Mouse (Mus musculus): ENCODE data around the gene Hist1h2bg. TPM values are rescaled to one million over a fixed set of nuclear protein-coding genes. Genes with fewer than 3 reads are reported as not detected.

Gene Hist1h2bg
- polyA plus RNA-seq, 1 experiment: 523 TPM

GRCm38 (mm10) chr13:23620733-23621531 lies 49.7 kb downstream of the Hist1h2bg start, which contains the start of gene Hist1h2be:
Gene Hist1h2be (minus strand): TSS chr13:23621124.
- TF ChIP-seq CTCF (IDR thresholded peaks at IDR 0.05; ENCODE audit: borderline replicate concordance, control insufficient read depth, extremely low read depth, insufficient read depth, low read length, poor library complexity) (no peak), POLR2A (IDR thresholded peaks at IDR 0.05; ENCODE audit: control insufficient read depth, extremely low read depth, insufficient read depth, low read length, poor library complexity) (no peak)
- under 1% methylated on average over 27 of the region's 27 CpGs for WGBS
- H3K36me3 ChIP-seq (ENCODE audit: control insufficient read depth, insufficient read depth, low read length): no peaks in the 10 kb centered on the region
- H3K4me1 ChIP-seq (replicated peaks; ENCODE audit: control insufficient read depth, insufficient read depth, low read length): peaks cover 2% of the 10 kb centered on the region; the same call in 1 of the 2 replicates
- no peaks in the 10 kb centered on the region for H3K27me3 ChIP-seq (ENCODE audit: control insufficient read depth, insufficient read depth, low read length)
- H3K4me3 ChIP-seq (ENCODE audit: control insufficient read depth, insufficient read depth, low read length): peak within 1 kb of the TSS; percentile 67
- H3K27ac ChIP-seq (ENCODE audit: control insufficient read depth, insufficient read depth, low read length): peak within 1 kb of the TSS; percentile 99
- DNase-seq: peak; percentile 61

Other genes with a start within 250 kb of the Hist1h2bg start
- gene Zfp322a, start 202.2 kb upstream of the Hist1h2bg start, polyA plus RNA-seq (2012; rRNA removed): 2.4 and 3.7 TPM in 2 replicates
- 4.2 and 4.5 TPM in 2 replicates for gene Abt1, start 147.5 kb upstream of the Hist1h2bg start, polyA plus RNA-seq (2012; rRNA removed)
- 0.05 and 0.15 TPM in 2 replicates for gene Btn1a1, start 105.5 kb upstream of the Hist1h2bg start, polyA plus RNA-seq (2012; rRNA removed)
- gene Btn2a2, start 82.5 kb upstream of the Hist1h2bg start, polyA plus RNA-seq (2012; rRNA removed): 0.23 and 0.27 TPM in 2 replicates
- gene Hist1h4h, start 40.3 kb upstream of the Hist1h2bg start, polyA plus RNA-seq (2012; rRNA removed): 150 and 182 TPM in 2 replicates
- gene Hist1h2af, start 37.5 kb upstream of the Hist1h2bg start, polyA plus RNA-seq (2012; rRNA removed): 4,070 and 5,945 TPM in 2 replicates
- 496 and 661 TPM in 2 replicates for gene Hist1h3g, start 36.0 kb upstream of the Hist1h2bg start, polyA plus RNA-seq (2012; rRNA removed)
- 37.8 and 51.2 TPM in 2 replicates for gene Hist1h2bh, start 28.0 kb upstream of the Hist1h2bg start, polyA plus RNA-seq (2012; rRNA removed)
- 72.3 and 87.8 TPM in 2 replicates for gene Hist1h3f, start 27.3 kb upstream of the Hist1h2bg start, polyA plus RNA-seq (2012; rRNA removed)
- 208 and 221 TPM in 2 replicates for gene Hist1h4f, start 19.7 kb upstream of the Hist1h2bg start, polyA plus RNA-seq (2012; rRNA removed)
- 1.9 and 2.9 TPM in 2 replicates for gene Hist1h1d, start 18.1 kb upstream of the Hist1h2bg start, polyA plus RNA-seq (2012; rRNA removed)
- gene Hist1h3e, start 9.0 kb upstream of the Hist1h2bg start, polyA plus RNA-seq (2012; rRNA removed): 245 and 339 TPM in 2 replicates
- 174 and 210 TPM in 2 replicates for gene Hist1h2ae, start 176 bp upstream of the Hist1h2bg start, polyA plus RNA-seq (2012; rRNA removed)
- 277 and 362 TPM in 2 replicates for gene Hist1h2bf, start 2.8 kb downstream of the Hist1h2bg start, polyA plus RNA-seq (2012; rRNA removed)
- 76.8 and 109 TPM in 2 replicates for gene Hist1h2ad, start 3.0 kb downstream of the Hist1h2bg start, polyA plus RNA-seq (2012; rRNA removed)
- 161 and 207 TPM in 2 replicates for gene Hist1h3d, start 4.4 kb downstream of the Hist1h2bg start, polyA plus RNA-seq (2012; rRNA removed)
- gene Hist1h4d, start 10.2 kb downstream of the Hist1h2bg start, polyA plus RNA-seq (2012; rRNA removed): 115 and 120 TPM in 2 replicates
- 14.4 and 19.9 TPM in 2 replicates for gene Hist1h2be, start 49.7 kb downstream of the Hist1h2bg start, polyA plus RNA-seq (2012; rRNA removed)
- 9.4 and 18.5 TPM in 2 replicates for gene Hist1h1e, start 51.2 kb downstream of the Hist1h2bg start, polyA plus RNA-seq (2012; rRNA removed)
- 11.0 and 12.9 TPM in 2 replicates for gene Hist1h2ac, start 112.6 kb downstream of the Hist1h2bg start, polyA plus RNA-seq (2012; rRNA removed)
- gene Hist1h2bc, start 112.8 kb downstream of the Hist1h2bg start, polyA plus RNA-seq (2012; rRNA removed): 153 and 154 TPM in 2 replicates
- 0.11 TPM in 1 of 2 replicates, not detected in the other for gene Hist1h1t, start 124.4 kb downstream of the Hist1h2bg start, polyA plus RNA-seq (2012; rRNA removed)
- gene Hist1h4c, start 127.1 kb downstream of the Hist1h2bg start, polyA plus RNA-seq (2012; rRNA removed): 69.8 and 70.6 TPM in 2 replicates
- 9.8 and 13.5 TPM in 2 replicates for gene Hfe, start 139.5 kb downstream of the Hist1h2bg start, polyA plus RNA-seq (2012; rRNA removed)
- 40.9 and 48.1 TPM in 2 replicates for gene Hist1h1c, start 167.4 kb downstream of the Hist1h2bg start, polyA plus RNA-seq (2012; rRNA removed)
- 377 and 602 TPM in 2 replicates for gene Hist1h3c, start 174.2 kb downstream of the Hist1h2bg start, polyA plus RNA-seq (2012; rRNA removed)
- gene Hist1h2bb, start 175.3 kb downstream of the Hist1h2bg start, polyA plus RNA-seq (2012; rRNA removed): 160 and 224 TPM in 2 replicates
- 258 and 455 TPM in 2 replicates for gene Hist1h2ab, start 179.7 kb downstream of the Hist1h2bg start, polyA plus RNA-seq (2012; rRNA removed)
- 529 and 561 TPM in 2 replicates for gene Hist1h3b, start 180.9 kb downstream of the Hist1h2bg start, polyA plus RNA-seq (2012; rRNA removed)
- gene Hist1h4b, start 185.6 kb downstream of the Hist1h2bg start, polyA plus RNA-seq (2012; rRNA removed): 101 and 134 TPM in 2 replicates
- gene Hist1h4a, start 189.8 kb downstream of the Hist1h2bg start, polyA plus RNA-seq (2012; rRNA removed): 295 and 320 TPM in 2 replicates
- gene Hist1h3a, start 191.0 kb downstream of the Hist1h2bg start, polyA plus RNA-seq (2012; rRNA removed): 348 and 451 TPM in 2 replicates
- 18.2 and 21.2 TPM in 2 replicates for gene Hist1h1a, start 192.3 kb downstream of the Hist1h2bg start, polyA plus RNA-seq (2012; rRNA removed)
- gene Trim38, start 198.5 kb downstream of the Hist1h2bg start, polyA plus RNA-seq (2012; rRNA removed): not detected in 2 replicates
- 0.08 and 0.26 TPM in 2 replicates for gene Slc17a2, start 235.6 kb downstream of the Hist1h2bg start, polyA plus RNA-seq (2012; rRNA removed)

Measured in thymus, adult 2 months (tissue).